Mouse (Mus musculus): ENCODE measurements around the gene Taar5. TPM values are rescaled to one million over a fixed set of nuclear protein-coding genes. Genes with fewer than 3 reads are reported as not detected.

The Taar5 gene
- polyA plus RNA-seq, 1 experiment from 2014 or later = not detected

- Histone ChIP-seq H3K36me3 (ENCODE audit: control insufficient read depth, insufficient read depth, low read length) (no peaks in the 10 kb centered on the region), H3K4me1 (ENCODE audit: control insufficient read depth, insufficient read depth, low read length) (no peaks in the 10 kb centered on the region), H3K27ac (ENCODE audit: low read length) (no peak within 1 kb of the TSS), H3K9ac (ENCODE audit: low read depth, low read length) (no peak within 1 kb of the TSS), H3K4me3 (ENCODE audit: low read length) (no peak within 1 kb of the TSS), H3K9me3 (ENCODE audit: control insufficient read depth, low read length) (no peaks in the 10 kb centered on the region), H3K4me2 (ENCODE audit: low read depth, low read length) (no peak within 1 kb of the TSS), H3K27me3 (replicated peaks; ENCODE audit: control insufficient read depth, insufficient read depth, low read length) (no peaks in the 10 kb centered on the region)
- 70% methylated on average over 1 of the region's 1 CpGs for WGBS
- ATAC-seq = no peak
These were observed 29.1 kb downstream of the Taar5 start, which contains the start of gene Taar7b for GRCm38 (mm10) chr10:23999639-24000038. Gene Taar7b, plus strand, starts transcription at chr10:23999939.

- Histone ChIP-seq H3K9ac (ENCODE audit: low read depth, low read length) (no peak overlapping the region), H3K36me3 (ENCODE audit: control insufficient read depth, insufficient read depth, low read length) (no peaks in the 10 kb centered on the region), H3K4me1 (ENCODE audit: control insufficient read depth, insufficient read depth, low read length) (no peaks in the 10 kb centered on the region), H3K27me3 (replicated peaks; ENCODE audit: control insufficient read depth, insufficient read depth, low read length) (no peaks in the 10 kb centered on the region), H3K4me2 (ENCODE audit: low read depth, low read length) (no peak overlapping the region), H3K4me3 (ENCODE audit: low read length) (no peak overlapping the region), H3K9me3 (ENCODE audit: control insufficient read depth, low read length) (no peaks in the 10 kb centered on the region), H3K27ac (ENCODE audit: low read length) (no peak overlapping the region)
- WGBS = 79% methylated on average over 1 of the region's 1 CpGs
- no peak for ATAC-seq
These were observed 35.9 kb downstream of the Taar5 start for GRCm38 (mm10) chr10:24006442-24006841.

GRCm38 (mm10) chr10:24007034-24007433 is 36.5 kb downstream of the Taar5 start:
- no peak for ATAC-seq
- Histone ChIP-seq H3K36me3 (ENCODE audit: control insufficient read depth, insufficient read depth, low read length) (no peaks in the 10 kb centered on the region), H3K27ac (ENCODE audit: low read length) (no peak overlapping the region), H3K9ac (ENCODE audit: low read depth, low read length) (no peak overlapping the region), H3K4me1 (ENCODE audit: control insufficient read depth, insufficient read depth, low read length) (no peaks in the 10 kb centered on the region), H3K9me3 (ENCODE audit: control insufficient read depth, low read length) (no peaks in the 10 kb centered on the region), H3K27me3 (replicated peaks; ENCODE audit: control insufficient read depth, insufficient read depth, low read length) (no peaks in the 10 kb centered on the region), H3K4me2 (ENCODE audit: low read depth, low read length) (no peak overlapping the region), H3K4me3 (ENCODE audit: low read length) (no peak overlapping the region)
- WGBS = 51% methylated on average over 2 of the region's 2 CpGs

GRCm38 (mm10) chr10:24008143-24008542 is 37.6 kb downstream of the Taar5 start:
- H3K36me3 ChIP-seq (ENCODE audit: control insufficient read depth, insufficient read depth, low read length) = no peaks in the 10 kb centered on the region
- H3K27ac ChIP-seq (ENCODE audit: low read length) = no peak overlapping the region
- no peak overlapping the region for H3K4me3 ChIP-seq (ENCODE audit: low read length)
- no peak for ATAC-seq
- H3K9ac ChIP-seq (ENCODE audit: low read depth, low read length) = no peak overlapping the region
- H3K4me2 ChIP-seq (ENCODE audit: low read depth, low read length) = no peak overlapping the region
- 80% methylated on average over 1 of the region's 1 CpGs for WGBS
- H3K4me1 ChIP-seq (ENCODE audit: control insufficient read depth, insufficient read depth, low read length) = no peaks in the 10 kb centered on the region
- H3K9me3 ChIP-seq (ENCODE audit: control insufficient read depth, low read length) = no peaks in the 10 kb centered on the region
- H3K27me3 ChIP-seq (replicated peaks; ENCODE audit: control insufficient read depth, insufficient read depth, low read length) = no peaks in the 10 kb centered on the region

Other genes starting within 250 kb of the Taar5 start
- gene Rps12, start 183.4 kb upstream of the Taar5 start, polyA plus RNA-seq (2015; fragmentation: Nextera tagmentation; extraction: Ambion mirVana) = 161 and 175 TPM in 2 replicates
- 21.2 and 21.4 TPM in 2 replicates for gene Slc18b1, start 173.7 kb upstream of the Taar5 start, polyA plus RNA-seq (2015; fragmentation: Nextera tagmentation; extraction: Ambion mirVana)
- 0.21 and 0.31 TPM in 2 replicates for gene Vnn3, start 119.2 kb upstream of the Taar5 start, polyA plus RNA-seq (2015; fragmentation: Nextera tagmentation; extraction: Ambion mirVana)
- 2.6 and 2.7 TPM in 2 replicates for gene Vnn1, start 76.0 kb upstream of the Taar5 start, polyA plus RNA-seq (2015; fragmentation: Nextera tagmentation; extraction: Ambion mirVana)
- gene Taar1, start 50.4 kb upstream of the Taar5 start, polyA plus RNA-seq (2015; fragmentation: Nextera tagmentation; extraction: Ambion mirVana) = not detected in 2 replicates
- gene Taar2, start 32.1 kb upstream of the Taar5 start, polyA plus RNA-seq (2015; fragmentation: Nextera tagmentation; extraction: Ambion mirVana) = not detected in 2 replicates
- not detected in 2 replicates for gene Taar3, start 21.1 kb upstream of the Taar5 start, polyA plus RNA-seq (2015; fragmentation: Nextera tagmentation; extraction: Ambion mirVana)
- gene Taar4, start 10.2 kb upstream of the Taar5 start, polyA plus RNA-seq (2015; fragmentation: Nextera tagmentation; extraction: Ambion mirVana) = not detected in 2 replicates
- not detected in 2 replicates for gene Taar6, start 14.9 kb downstream of the Taar5 start, polyA plus RNA-seq (2015; fragmentation: Nextera tagmentation; extraction: Ambion mirVana)
- gene Taar7a, start 22.8 kb downstream of the Taar5 start, polyA plus RNA-seq (2015; fragmentation: Nextera tagmentation; extraction: Ambion mirVana) = not detected in 2 replicates
- not detected in 2 replicates for gene Taar7b, start 29.2 kb downstream of the Taar5 start, polyA plus RNA-seq (2015; fragmentation: Nextera tagmentation; extraction: Ambion mirVana)
- not detected in 2 replicates for gene Taar7d, start 56.5 kb downstream of the Taar5 start, polyA plus RNA-seq (2015; fragmentation: Nextera tagmentation; extraction: Ambion mirVana)
- not detected in 2 replicates for gene Taar7e, start 66.9 kb downstream of the Taar5 start, polyA plus RNA-seq (2015; fragmentation: Nextera tagmentation; extraction: Ambion mirVana)
- gene Taar7f, start 78.8 kb downstream of the Taar5 start, polyA plus RNA-seq (2015; fragmentation: Nextera tagmentation; extraction: Ambion mirVana) = not detected in 2 replicates
- not detected in 2 replicates for gene Taar8a, start 105.8 kb downstream of the Taar5 start, polyA plus RNA-seq (2015; fragmentation: Nextera tagmentation; extraction: Ambion mirVana)
- gene Taar8b, start 121.6 kb downstream of the Taar5 start, polyA plus RNA-seq (2015; fragmentation: Nextera tagmentation; extraction: Ambion mirVana) = not detected in 2 replicates
- 0.13 TPM in 1 of 2 replicates, not detected in the other for gene Taar8c, start 131.2 kb downstream of the Taar5 start, polyA plus RNA-seq (2015; fragmentation: Nextera tagmentation; extraction: Ambion mirVana)
- not detected in 2 replicates for gene Taar9, start 138.8 kb downstream of the Taar5 start, polyA plus RNA-seq (2015; fragmentation: Nextera tagmentation; extraction: Ambion mirVana)
- 148 and 158 TPM in 2 replicates for gene Stx7, start 178.6 kb downstream of the Taar5 start, polyA plus RNA-seq (2015; fragmentation: Nextera tagmentation; extraction: Ambion mirVana)

Data from intestine, embryonic 16.5 days (tissue).